Mouse (Mus musculus): Measurements from ENCODE around the gene Map3k1. TPM values are rescaled to one million over a fixed set of nuclear protein-coding genes. Genes with fewer than 3 reads are reported as not detected.

The Map3k1 gene
- polyA plus RNA-seq, 1 experiment from 2014 or later = 28.6 TPM

DNA sequence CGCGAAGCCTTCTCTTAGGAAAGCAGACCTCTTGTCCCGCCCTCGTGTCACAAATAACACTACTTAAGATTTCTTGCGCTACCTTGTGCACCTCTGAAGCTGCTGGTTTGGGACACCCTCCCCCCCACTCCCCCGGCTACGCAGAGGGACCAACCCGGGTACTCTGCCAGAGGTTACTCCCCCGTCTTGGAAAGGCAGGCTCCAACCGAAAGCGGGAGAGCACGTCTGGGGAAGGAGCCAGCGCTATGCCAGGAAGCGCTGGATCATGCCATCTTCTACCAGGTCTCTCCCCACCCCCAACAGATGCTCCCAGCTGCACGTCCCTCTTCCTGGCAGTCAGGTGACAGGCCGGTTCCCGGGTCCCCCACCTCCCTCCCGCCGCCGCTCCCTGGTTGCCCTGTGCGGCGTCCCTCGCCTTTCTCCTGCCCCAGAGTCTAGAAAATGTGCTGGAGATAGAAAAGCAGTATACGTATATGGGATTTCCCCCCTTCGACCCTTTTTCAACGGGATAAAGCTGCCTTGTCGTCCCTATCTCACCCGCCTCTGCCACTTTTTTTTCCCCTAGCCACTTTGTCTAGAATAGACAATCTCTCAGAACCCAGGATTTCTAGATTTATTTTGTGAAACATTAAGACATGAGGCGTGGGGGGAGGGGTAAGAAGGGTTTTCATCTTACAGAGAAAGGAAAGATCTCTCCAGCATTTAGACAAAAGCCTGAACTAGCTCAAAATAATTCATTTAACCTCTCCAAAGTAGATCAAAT, 854 bp upstream of the Map3k1 start:
- ATAC-seq (ENCODE audit: borderline replicate concordance, extremely low read depth, low FRiP score, low TSS enrichment) = peak; percentile 35
- H3K27ac ChIP-seq = peak overlapping the region; percentile 99
- peaks cover 25% of the 10 kb centered on the region for H3K4me1 ChIP-seq
- H3K4me2 ChIP-seq = peak overlapping the region; percentile 88
- peak overlapping the region; percentile 81 for H3K9ac ChIP-seq
- H3K4me3 ChIP-seq = peak overlapping the region; percentile 95
- H3K36me3 ChIP-seq = no peaks in the 10 kb centered on the region
- H3K27me3 ChIP-seq = no peaks in the 10 kb centered on the region
- no peaks in the 10 kb centered on the region for H3K9me3 ChIP-seq
- 1% methylated on average over 29 of the region's 29 CpGs for WGBS

DNA sequence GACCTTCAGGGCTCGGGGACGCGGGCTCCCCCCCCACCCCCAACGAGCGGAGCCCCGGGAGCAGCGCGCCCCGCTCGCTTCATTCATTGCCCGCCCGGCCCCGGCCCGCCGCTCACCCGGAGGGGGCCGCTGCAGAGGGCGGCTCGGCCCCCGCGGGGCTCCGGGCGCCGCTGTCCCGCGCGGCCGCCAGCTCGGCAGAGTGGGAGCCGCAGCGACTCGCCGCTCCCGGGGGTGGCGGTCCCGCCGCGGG, 481 bp downstream of the Map3k1 start:
- WGBS = under 1% methylated on average over 30 of the region's 38 CpGs
- no peaks in the 10 kb centered on the region for H3K36me3 ChIP-seq
- no peaks in the 10 kb centered on the region for H3K9me3 ChIP-seq
- H3K4me2 ChIP-seq = peak overlapping the region; percentile 72
- H3K4me1 ChIP-seq = peaks cover 39% of the 10 kb centered on the region
- peak overlapping the region; percentile 95 for H3K4me3 ChIP-seq
- H3K27me3 ChIP-seq = no peaks in the 10 kb centered on the region
- H3K9ac ChIP-seq = peak overlapping the region; percentile 96
- peak; percentile 53 for ATAC-seq (ENCODE audit: borderline replicate concordance, extremely low read depth, low FRiP score, low TSS enrichment)
- peak overlapping the region; percentile 99 for H3K27ac ChIP-seq

DNA sequence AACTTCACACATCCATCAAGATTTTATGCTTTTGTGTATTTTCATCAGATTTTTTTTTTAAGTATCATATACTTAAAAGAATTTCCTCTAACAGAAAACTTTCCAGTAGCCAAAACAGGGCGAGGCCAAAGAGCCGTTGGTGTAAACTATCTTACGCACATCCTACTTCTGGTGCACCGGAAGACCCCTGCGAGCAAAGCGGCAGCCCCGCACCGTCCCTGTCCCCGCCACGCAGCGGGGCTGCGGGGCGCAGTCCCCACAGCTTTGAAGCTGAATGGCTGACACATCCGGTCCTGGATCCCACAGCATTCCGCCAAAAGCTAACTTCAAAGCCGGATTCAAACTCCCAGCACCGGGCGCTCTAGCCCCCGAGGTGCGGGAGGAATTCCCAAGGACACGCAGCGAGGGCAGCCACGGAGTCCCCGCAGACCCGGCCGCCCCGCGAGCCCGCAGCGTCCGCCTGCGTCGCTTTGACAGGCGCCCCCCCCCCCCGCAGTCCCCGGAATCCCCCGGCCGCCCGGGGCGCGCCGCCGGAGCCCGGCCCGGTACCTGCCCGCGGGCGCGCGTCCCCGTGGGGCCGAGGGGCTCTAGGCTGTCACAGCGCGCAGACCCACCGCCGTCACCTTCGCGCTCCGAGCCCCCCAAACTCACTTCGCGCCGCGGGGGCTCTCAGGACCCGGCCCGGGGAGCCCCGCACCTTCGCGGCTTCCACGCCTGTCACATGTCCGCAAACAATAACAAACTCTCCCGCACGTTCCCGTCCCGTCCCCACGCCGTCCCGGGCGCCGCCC, 1.0 kb downstream of the Map3k1 start:
- whole genome bisulfite sequencing = 0% methylated on average over 65 of the region's 79 CpGs
- peak overlapping the region; percentile 72 for H3K4me2 ChIP-seq
- peak; percentile 19; the same call in 1 of the 2 replicates for ATAC-seq (ENCODE audit: borderline replicate concordance, extremely low read depth, low FRiP score, low TSS enrichment)

DNA sequence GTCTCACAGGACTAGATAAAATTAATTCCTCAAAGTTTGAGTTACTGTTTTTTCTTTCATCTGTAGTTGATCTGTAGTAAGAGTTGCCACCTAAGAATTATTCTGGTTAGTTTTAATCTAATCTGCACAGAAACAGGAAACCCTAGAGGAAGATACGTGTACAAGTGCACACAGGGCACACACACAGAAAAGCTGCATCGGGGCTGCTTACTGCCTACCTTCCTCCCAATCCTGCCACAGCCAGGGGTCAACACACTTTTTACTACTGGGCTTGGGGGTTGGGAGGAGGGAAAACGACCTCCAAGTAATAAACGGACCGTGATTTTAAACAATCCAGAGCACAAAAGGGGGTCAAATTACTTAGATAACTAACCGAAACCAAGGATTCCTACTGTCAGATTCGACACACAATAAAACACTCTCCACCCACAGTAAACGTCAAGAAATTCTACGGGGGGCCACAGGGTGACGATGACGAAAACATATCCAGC, 1.6 kb downstream of the Map3k1 start:
- 0% methylated on average over 11 of the region's 11 CpGs for WGBS
- Histone ChIP-seq H3K27me3 (no peaks in the 10 kb centered on the region), H3K4me1 (peaks cover 50% of the 10 kb centered on the region), H3K9ac (peak overlapping the region; percentile 96), H3K36me3 (no peaks in the 10 kb centered on the region), H3K4me2 (peak overlapping the region; percentile 72), H3K9me3 (no peaks in the 10 kb centered on the region), H3K27ac (peak overlapping the region; percentile 99), H3K4me3 (peak overlapping the region; percentile 95)
- ATAC-seq (ENCODE audit: borderline replicate concordance, extremely low read depth, low FRiP score, low TSS enrichment) = no peak

More for the DNA sequence above, 1.0 kb downstream of the Map3k1 start:
- H3K4me1 ChIP-seq = peaks cover 44% of the 10 kb centered on the region
- H3K9me3 ChIP-seq = no peaks in the 10 kb centered on the region
- peak overlapping the region; percentile 96 for H3K9ac ChIP-seq
- H3K27ac ChIP-seq = peak overlapping the region; percentile 99
- H3K27me3 ChIP-seq = no peaks in the 10 kb centered on the region
- H3K4me3 ChIP-seq = peak overlapping the region; percentile 95
- H3K36me3 ChIP-seq = no peaks in the 10 kb centered on the region

DNA sequence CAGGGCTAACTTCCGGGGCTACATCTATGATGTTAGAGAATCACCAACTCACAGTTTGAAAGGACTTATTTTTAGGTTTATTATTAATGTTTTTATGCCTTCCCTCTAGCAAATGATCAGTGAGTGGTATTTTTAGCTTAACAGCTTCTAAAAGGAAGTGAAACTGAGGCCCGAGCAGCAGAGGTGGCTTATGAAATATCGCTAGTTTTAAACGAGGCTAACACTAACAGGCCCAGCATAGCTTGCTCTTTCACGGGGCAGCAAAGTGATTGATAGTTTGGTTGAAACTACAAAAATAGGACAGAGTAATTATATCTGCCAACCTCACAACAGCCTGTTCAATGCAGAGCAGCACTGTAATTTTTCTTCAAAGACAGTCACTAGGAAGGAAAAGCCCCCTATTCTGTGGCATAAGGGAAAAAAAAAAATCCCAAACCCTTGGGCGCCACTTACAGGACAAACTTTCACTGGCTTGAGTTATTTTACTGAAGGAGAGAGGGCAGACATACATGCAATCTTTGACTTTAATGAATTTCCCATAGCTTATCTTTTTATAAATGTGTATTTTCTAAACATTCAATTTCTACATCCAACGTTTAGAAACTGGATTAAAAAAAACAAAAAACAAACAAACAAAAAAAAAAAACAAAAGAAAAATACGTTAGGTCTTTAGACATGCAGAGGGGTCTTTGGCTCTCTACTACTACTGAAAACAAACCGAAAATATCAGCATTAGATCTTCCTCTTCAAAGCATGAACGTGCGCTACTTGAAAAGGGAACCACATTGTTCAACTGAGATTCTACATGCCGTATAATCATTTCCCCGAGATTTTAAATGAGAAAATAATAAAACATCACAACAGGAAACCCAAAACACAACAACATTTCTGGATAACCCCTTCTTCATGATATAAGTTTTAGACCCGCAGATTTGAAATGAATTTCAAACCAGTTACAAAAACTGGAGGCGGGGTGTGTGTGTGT, 2.8 kb downstream of the Map3k1 start:
- H3K9me3 ChIP-seq = no peaks in the 10 kb centered on the region
- H3K36me3 ChIP-seq = no peaks in the 10 kb centered on the region
- H3K27ac ChIP-seq = peak overlapping the region; percentile 82
- WGBS = 23% methylated on average over 15 of the region's 15 CpGs
- peak overlapping the region; percentile 72 for H3K4me2 ChIP-seq
- peak overlapping the region; percentile 22; the same call in 1 of the 2 replicates for H3K9ac ChIP-seq
- no peaks in the 10 kb centered on the region for H3K27me3 ChIP-seq
- no peak for ATAC-seq (ENCODE audit: borderline replicate concordance, extremely low read depth, low FRiP score, low TSS enrichment)
- peaks cover 61% of the 10 kb centered on the region for H3K4me1 ChIP-seq
- peak overlapping the region; percentile 95 for H3K4me3 ChIP-seq

DNA sequence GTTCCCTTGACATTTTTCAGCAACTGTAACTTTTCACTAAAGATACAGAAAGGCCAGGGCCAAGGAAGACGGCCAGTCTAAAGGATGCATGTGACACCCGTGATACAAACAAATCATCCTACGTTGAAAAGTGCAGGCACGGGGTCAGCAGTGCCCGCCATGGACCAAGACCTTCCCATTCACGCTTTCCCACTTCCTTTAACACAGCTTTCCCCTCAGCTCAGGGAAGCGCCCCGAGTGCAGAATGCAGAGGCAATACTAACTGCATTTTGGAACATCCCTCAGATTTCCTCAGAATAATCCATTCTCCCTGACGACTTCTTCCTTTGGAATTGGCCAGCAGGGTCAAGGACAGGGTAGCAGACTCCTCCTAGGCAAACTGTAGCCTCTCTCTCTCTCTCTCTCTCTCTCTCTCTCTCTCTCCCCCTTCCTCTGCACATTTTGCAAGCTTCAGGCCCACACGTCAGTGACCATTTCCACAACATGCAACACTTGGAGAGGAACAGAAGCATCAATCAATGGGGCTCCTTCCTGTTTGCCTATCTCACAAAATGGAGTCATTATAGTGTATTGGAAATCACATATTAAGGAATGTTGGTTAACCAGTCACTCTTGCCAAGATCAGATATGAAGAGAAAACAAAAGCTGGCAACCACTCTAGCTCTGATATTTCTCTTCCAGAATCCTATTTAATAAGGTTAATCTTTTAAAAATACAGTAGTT, 3.7 kb downstream of the Map3k1 start:
- H3K4me1 ChIP-seq = peaks cover 67% of the 10 kb centered on the region
- no peak for ATAC-seq (ENCODE audit: borderline replicate concordance, extremely low read depth, low FRiP score, low TSS enrichment)

DNA sequence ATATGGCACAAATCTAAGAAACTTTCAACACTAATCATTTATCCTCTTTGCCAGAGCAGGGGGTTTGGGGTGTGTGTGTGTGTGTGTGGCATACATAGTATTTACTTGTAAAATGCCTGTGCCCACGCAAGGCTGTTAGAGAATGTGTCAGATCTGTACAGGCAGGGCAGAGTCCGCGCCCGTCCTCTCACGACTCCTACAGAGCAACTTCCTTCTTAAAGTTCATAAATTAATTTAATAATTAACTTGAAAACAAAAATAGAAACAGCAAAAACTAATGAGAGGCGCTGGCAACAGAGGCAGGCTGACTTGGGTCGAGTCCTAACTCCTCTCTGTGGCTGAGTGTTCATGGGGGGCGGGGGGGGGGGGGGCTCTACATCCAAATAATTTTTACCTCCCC, 4.6 kb downstream of the Map3k1 start:
- Histone ChIP-seq H3K27ac (no peak overlapping the region), H3K9me3 (no peaks in the 10 kb centered on the region), H3K36me3 (no peaks in the 10 kb centered on the region), H3K4me1 (peaks cover 69% of the 10 kb centered on the region), H3K4me2 (peak overlapping the region; percentile 72), H3K27me3 (no peaks in the 10 kb centered on the region), H3K4me3 (no peak overlapping the region), H3K9ac (no peak overlapping the region)
- no peak for ATAC-seq (ENCODE audit: borderline replicate concordance, extremely low read depth, low FRiP score, low TSS enrichment)
- WGBS = 44% methylated on average over 8 of the region's 8 CpGs

More for the DNA sequence above, 3.7 kb downstream of the Map3k1 start:
- WGBS = 24% methylated on average over 10 of the region's 10 CpGs
- H3K4me2 ChIP-seq = peak overlapping the region; percentile 72
- 0 out of 2 replicates have a peak overlapping the region, but pooled peaks have one; percentile 22 for H3K9ac ChIP-seq
- peak overlapping the region; percentile 82 for H3K27ac ChIP-seq
- peak overlapping the region; percentile 1; the same call in 1 of the 2 replicates for H3K4me3 ChIP-seq
- no peaks in the 10 kb centered on the region for H3K27me3 ChIP-seq
- H3K9me3 ChIP-seq = no peaks in the 10 kb centered on the region
- no peaks in the 10 kb centered on the region for H3K36me3 ChIP-seq

DNA sequence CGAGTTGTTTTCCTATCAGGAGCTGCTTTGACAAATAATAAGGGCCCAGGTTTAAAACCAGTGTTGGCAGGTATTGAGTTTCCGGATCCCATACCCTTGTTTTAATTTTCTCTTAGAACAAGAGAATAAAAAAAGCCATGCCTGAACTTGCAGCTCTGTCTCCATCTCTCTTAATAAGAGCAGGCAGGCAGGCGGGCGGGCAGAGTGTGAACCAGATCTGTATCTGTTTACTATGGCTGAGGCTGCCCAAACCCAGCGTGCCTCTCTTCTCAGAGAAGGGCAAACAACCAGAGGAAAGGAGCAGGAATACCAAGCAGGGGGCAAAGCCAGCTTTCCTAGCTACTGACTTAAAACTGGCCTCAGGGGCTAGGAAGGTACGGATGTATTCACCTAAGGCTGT, 5.3 kb downstream of the Map3k1 start:
- no peaks in the 10 kb centered on the region for H3K9me3 ChIP-seq
- 54% methylated on average over 6 of the region's 6 CpGs for WGBS
- peaks cover 75% of the 10 kb centered on the region for H3K4me1 ChIP-seq
- H3K4me2 ChIP-seq = peak overlapping the region; percentile 8
- no peak overlapping the region for H3K4me3 ChIP-seq
- H3K36me3 ChIP-seq = no peaks in the 10 kb centered on the region
- no peak for ATAC-seq (ENCODE audit: borderline replicate concordance, extremely low read depth, low FRiP score, low TSS enrichment)
- H3K27ac ChIP-seq = no peak overlapping the region
- no peaks in the 10 kb centered on the region for H3K27me3 ChIP-seq
- H3K9ac ChIP-seq = no peak overlapping the region

DNA sequence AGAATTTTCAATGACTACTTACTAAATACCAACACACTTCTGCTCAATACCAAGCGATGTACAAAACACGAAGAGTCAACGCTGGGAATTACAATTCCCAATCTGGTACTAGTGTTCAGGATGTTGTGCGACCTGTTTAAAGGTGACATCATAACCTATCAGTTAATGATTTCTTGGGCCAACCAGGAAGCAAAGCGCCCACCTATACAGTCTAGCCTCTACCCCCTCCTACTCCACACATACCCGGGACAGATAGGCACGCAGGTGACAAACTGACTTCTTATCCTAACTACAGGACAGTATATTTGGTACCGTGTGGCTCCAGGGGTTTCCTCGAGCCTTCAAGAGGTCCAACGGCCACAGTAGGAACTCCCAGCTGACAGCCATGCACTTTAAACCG, 5.9 kb downstream of the Map3k1 start:
- no peak overlapping the region for H3K27ac ChIP-seq

DNA sequence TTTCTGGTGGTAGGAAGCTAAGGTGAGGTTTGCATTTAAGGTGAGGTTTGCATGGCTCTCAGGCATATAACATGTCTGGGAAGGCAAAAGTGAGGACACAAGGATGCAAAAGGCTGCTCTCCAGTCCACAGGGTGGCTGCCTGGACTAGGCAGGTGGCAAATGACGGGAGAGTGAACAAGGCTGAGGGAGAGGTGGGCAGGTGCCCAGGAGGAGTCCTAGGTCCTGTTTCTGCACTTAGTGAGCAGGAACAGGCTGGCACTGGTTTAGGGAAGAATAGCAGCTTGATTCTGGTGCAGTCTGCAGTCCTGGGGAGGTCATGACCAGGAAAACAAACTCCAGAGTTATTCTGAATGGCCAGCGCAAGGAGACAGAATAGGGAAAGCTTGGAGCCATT, 6.5 kb downstream of the Map3k1 start:
- Histone ChIP-seq H3K9me3 (no peaks in the 10 kb centered on the region), H3K36me3 (no peaks in the 10 kb centered on the region), H3K4me2 (no peak overlapping the region), H3K4me1 (peaks cover 88% of the 10 kb centered on the region), H3K4me3 (no peak overlapping the region), H3K27ac (no peak overlapping the region), H3K27me3 (no peaks in the 10 kb centered on the region), H3K9ac (no peak overlapping the region)
- 81% methylated on average over 2 of the region's 2 CpGs for WGBS
- no peak for ATAC-seq (ENCODE audit: borderline replicate concordance, extremely low read depth, low FRiP score, low TSS enrichment)

More for the DNA sequence above, 5.9 kb downstream of the Map3k1 start:
- no peak for ATAC-seq (ENCODE audit: borderline replicate concordance, extremely low read depth, low FRiP score, low TSS enrichment)
- Histone ChIP-seq H3K36me3 (no peaks in the 10 kb centered on the region), H3K9me3 (no peaks in the 10 kb centered on the region), H3K4me3 (no peak overlapping the region), H3K4me1 (peaks cover 81% of the 10 kb centered on the region), H3K9ac (no peak overlapping the region), H3K27me3 (no peaks in the 10 kb centered on the region), H3K4me2 (peak overlapping the region; percentile 8; the same call in 1 of the 2 replicates)
- WGBS = 62% methylated on average over 11 of the region's 11 CpGs
